Mouse (Mus musculus) embryo, embryonic 10.5 days (tissue): ENCODE data around the gene Zdhhc20.
"Not testable (repeated sequence)": the region's sequence is repeated elsewhere in the genome, so short reads cannot be mapped to it uniquely, and the experiment has no call there.

ENCODE experiments used
- DNase-seq: peaks from one replicate; pipeline ENCODE4 v3.0.0-alpha.2; 2015; ENCODE audit warnings: low spot score

Zdhhc20 gene

GRCm38 (mm10) chr14:57892961-57893360 is 2.9 kb upstream of the Zdhhc20 start:
- DNase-seq, result no peak

- DNase-seq, result peak; percentile 77
Measured at GRCm38 (mm10) chr14:57889541-57890010, 500 bp downstream of the Zdhhc20 start.

- DNase-seq, result no peak
Measured at GRCm38 (mm10) chr14:57887171-57887570, 2.9 kb downstream of the Zdhhc20 start.

DNA sequence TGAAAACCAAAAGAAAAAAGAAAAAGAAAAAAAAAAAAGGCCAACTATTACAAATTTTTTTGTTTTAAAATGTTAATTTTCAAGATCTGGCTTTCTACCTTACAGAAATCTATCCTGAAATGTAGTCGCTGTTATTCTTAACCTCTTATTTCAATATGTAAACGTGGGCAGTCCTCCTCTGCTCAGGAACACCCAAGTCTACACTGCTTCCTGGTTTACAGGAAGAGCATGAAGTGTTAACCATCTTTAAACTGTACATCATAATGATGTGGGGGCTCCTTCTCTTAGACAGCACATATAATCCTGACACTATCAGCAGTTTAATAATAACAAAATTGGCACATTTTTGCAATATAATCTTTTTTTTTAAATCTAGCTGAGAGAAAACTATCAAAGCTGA is 4.0 kb downstream of the Zdhhc20 start:
- no peak for DNase-seq

- no peak for DNase-seq
Measured at GRCm38 (mm10) chr14:57883341-57883740, 6.7 kb downstream of the Zdhhc20 start.

GRCm38 (mm10) chr14:57882720-57883119 is 7.4 kb downstream of the Zdhhc20 start:
- no peak for DNase-seq

GRCm38 (mm10) chr14:57881793-57882192 is 8.3 kb downstream of the Zdhhc20 start:
- DNase-seq, result no peak

GRCm38 (mm10) chr14:57881074-57881473 is 9.0 kb downstream of the Zdhhc20 start:
- no peak for DNase-seq

DNA sequence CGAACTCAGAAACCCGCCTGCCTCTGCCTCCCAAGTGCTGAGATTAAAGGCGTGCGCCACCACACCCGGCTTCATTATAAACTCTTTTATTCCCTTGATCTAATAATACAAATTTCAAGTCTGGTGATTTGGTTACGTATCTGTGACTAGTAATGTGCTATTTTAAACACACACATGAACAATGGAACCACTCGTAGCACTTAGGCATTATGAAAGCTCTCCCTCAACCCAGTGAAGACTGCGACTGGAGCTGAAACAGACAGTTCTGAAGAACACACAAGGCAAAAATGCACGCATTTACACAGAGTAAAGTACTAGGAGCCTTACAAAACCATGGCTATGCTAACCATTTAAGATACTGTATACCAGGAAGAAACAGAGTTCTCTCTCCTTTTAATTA is 12.2 kb downstream of the Zdhhc20 start:
- DNase-seq, result no peak

GRCm38 (mm10) chr14:57866676-57867276 is 23.3 kb downstream of the Zdhhc20 start:
- DNase-seq, result no peak

DNA sequence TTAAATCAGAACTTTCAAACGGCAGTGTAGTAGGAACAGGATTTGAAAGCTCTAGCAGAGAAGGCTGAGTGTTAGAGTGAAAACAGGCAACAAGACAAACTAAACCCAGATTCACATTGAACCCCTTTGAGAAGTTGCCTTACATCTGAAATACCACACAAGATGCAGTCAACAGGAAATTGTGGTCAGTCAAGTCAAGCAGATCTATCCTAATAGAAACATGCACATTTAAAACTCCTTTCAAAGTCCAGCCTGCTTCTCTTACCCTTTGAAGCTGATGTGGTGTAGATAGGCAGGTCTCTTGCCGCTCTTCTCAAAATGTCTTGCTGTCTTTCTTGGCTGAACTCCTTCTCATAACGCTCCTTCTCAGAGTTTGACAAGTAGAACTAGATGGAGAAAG is 24.8 kb downstream of the Zdhhc20 start:
- DNase-seq, result no peak

- no peak for DNase-seq
Measured at GRCm38 (mm10) chr14:57863129-57863528, 26.9 kb downstream of the Zdhhc20 start.

DNA sequence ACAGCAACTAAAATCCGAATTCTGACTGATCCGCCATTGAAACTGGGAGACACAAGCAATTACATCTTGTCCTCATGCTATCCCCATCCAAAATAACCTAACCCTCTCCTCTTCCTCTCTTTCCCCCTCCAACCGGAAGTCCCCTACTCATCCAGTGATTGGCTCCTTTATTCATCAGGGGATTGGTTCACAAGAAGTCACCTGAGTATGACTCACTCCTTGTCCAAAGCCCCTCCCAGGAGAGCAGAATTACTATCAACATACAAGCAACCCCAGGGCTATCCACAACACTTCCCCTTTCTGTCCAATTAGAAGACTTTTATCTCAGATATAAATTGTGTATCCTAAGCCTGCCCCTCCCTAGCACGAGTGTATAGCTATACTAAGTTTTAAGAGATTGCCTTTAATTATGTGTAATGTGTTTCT is 28.1 kb downstream of the Zdhhc20 start:
- no peak for DNase-seq

GRCm38 (mm10) chr14:57859520-57859919 is 30.6 kb downstream of the Zdhhc20 start:
- DNase-seq, result no peak

DNA sequence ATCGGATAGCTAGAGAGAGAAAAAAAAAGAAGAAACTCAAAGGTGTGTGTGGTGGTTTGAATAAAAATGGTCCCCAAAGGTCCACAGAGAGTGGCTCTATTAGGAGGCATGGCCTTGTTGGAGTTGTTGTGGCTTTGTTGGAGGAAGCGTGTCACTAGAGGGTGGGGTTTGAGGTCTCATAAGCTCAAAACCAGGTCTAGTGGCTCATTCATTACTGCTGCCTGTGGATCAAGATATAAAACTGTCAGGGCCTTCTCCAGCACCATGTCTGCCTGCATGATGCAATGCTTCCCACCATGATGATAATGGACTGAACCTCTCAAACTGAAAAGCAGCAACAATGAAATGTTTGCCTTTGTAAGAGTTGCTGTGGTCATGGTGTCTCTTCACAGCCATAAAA is 31.5 kb downstream of the Zdhhc20 start:
- no peak for DNase-seq

DNA sequence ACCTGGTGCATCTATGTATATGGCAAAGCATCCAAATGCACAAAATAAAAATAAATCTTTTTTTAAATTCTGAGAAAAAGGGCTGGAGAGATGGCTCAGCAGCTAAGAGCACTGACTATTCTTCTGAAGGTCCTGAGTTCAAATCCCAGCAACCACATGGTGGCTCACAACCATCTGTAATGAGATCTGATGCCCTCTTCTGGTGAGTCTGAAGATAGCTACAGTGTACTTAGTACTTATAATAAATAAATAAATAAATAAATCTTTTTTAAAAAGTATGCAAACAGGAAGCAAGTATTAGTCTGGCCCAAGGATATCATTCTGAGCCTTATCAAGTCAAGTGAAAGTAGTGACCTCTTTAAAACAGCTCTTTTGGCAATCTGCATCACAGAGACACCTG is 34.0 kb downstream of the Zdhhc20 start:
- not testable (repeated sequence) for DNase-seq

- no peak for DNase-seq
Measured at GRCm38 (mm10) chr14:57852961-57853360, 37.1 kb downstream of the Zdhhc20 start.

DNA sequence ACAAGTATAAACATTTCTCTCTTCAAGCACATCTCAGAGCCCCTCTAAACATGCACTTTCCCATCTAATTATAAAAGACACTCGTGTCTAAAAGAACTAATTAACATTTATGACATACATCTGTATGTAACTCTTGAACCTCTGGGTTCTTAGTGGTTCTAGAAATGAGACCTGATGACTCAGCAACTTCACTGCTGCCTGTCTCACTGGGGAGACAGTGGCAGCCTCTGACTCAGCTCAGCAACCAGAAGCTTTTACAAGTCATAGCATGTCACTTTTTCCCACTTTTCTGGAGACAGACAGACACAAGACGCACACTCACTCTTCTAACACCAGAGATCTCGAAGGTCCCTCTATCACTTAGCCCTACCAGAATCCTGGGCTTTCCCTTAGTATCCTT is 39.7 kb downstream of the Zdhhc20 start:
- DNase-seq, result no peak

- DNase-seq, result no peak
Measured at GRCm38 (mm10) chr14:57848646-57849045, 41.4 kb downstream of the Zdhhc20 start.

DNA sequence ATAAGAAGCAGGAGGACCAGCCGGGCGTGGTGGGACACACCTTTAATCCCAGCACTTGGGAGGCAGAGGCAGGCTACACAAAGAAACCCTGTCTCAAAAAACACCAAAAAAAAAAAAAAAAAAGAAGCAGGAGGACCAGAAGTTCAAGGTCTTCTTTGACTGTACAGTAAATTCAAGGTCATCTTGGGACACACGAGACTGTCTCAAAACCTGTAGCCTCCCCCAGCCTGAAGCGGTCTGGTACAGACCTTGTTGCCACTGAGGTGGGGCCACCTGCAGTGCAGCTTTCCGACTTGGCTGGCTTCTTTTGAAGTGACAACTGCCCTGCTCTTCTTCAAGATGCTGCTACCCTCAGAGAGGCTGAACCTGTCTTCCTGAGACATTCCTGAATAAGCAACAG is 42.0 kb downstream of the Zdhhc20 start:
- not testable (repeated sequence) for DNase-seq

DNA sequence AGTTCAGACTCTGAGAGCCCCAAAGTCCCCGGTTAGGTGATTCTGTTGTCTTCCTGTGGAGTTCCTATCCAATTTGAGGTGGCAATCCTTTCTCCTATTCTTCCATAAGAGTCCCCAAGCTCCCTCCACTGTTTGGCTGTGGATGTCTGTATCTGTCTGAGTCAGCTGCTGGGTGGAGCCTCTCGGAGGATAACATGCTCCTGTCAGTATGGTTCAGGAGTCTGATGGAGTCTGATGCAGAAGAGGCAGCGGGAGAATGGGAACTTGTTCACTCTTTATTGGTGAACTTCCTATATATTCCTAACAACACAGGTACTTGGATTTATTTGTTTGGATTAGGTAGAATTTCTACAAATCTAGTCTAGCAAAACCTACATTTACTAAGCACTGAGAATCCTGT is 45.5 kb downstream of the Zdhhc20 start:
- no peak for DNase-seq

- DNase-seq, result no peak
Measured at GRCm38 (mm10) chr14:57835157-57835556, 54.9 kb downstream of the Zdhhc20 start.

DNA sequence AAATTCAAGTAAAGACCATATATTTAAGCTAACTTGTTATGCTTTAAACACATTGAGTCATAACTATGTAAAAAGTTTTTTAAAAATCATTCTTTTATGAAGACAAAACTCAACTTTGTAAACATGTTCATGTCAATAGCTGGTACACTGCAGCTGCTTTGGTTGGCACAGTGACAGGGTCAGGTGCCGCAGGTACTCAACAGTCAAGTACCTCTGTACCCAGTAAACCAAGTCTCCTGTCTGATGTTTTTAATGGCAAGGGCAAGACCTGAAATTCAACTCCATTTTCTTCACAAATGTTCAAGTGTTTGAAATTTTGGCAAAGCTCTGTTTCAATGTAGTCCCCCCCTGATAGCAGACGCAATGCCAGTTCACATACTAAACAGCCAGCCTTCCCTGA is 56.5 kb downstream of the Zdhhc20 start:
- DNase-seq, result no peak

DNA sequence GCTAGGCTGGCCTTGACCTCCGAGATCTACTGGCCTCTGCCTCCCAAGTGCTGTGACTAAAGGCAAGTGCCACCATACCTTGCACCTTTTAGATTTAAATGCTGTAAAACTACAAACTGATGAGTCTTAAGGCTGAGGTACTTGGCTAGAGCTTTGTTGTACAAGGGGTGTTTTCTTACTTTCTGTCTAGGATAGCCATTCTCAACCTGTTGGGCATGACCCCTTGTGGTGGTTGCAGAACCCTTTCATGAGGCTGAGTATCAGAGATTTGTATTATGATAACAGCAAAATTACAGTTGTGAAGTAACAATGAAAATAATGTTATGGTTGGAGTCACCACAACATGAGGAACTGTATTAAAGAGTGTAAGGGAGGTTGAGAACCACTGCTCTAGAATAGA is 62.8 kb downstream of the Zdhhc20 start:
- no peak for DNase-seq
